ENCODE assay signal across 8 mouse cellular contexts in the genomic region with DNA sequence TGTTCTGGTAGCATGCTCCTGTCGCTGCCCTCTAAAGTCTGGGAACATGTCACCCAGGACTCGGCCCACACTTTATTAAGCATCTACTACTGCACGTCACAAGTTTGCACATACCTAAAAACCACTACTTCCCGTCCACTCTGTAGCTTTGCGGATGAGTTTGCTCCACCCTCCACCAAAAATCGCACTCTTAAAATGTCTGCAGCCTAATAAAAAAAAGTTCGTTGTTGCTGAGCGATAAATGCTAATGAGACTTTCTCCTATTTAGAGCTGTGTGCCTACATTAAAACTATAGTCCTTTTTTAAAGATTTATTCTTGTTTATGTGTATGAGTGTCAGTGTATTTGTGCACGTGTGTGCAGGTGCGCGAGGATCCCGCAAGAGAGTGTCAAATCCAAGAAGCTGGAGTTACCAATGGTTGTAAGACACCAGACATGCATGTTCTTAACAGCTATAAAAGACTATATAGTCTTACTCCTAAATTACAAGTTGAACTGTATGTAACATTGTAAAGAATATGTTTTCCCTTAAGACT. TPM values are rescaled to one million over a fixed set of nuclear protein-coding genes. Genes with fewer than 3 reads are reported as not detected.
DNase-seq lines count a peak whose midpoint lies in the region; ATAC-seq and TF ChIP-seq lines count a peak whose summit lies in the region.

No protein-coding gene starts in this region.

- peak overlapping the region; percentile 84 for H3K9ac ChIP-seq in lung, embryonic 14.5 days
- peak overlapping the region; percentile 89 for H3K9ac ChIP-seq in intestine, postnatal 0 days (ENCODE audit: low read depth, low read length)
- peak overlapping the region; percentile 89 for H3K9ac ChIP-seq in neural tube, embryonic 13.5 days

- TF ChIP-seq CTCF in lung, embryonic 14.5 days (IDR thresholded peaks at IDR 0.05; ENCODE audit: low read depth) = no peak
- TF ChIP-seq CTCF in intestine, postnatal 0 days (IDR thresholded peaks at IDR 0.05; ENCODE audit: low read depth) = no peak

- H3K27ac ChIP-seq in lung, embryonic 14.5 days (ENCODE audit: low read depth) = peak overlapping the region; percentile 73; the same call in 1 of the 2 replicates
- peak overlapping the region; percentile 90 for H3K27ac ChIP-seq in embryonic facial prominence, embryonic 10.5 days (replicated peaks)
- peak overlapping the region; percentile 58; the same call in 1 of the 2 replicates for H3K27ac ChIP-seq in intestine, postnatal 0 days (ENCODE audit: low read depth, low read length)
- peak overlapping the region; percentile 46 for H3K27ac ChIP-seq in neural tube, embryonic 13.5 days (replicated peaks)

- WGBS in lung, embryonic 14.5 days = 33% methylated on average over 12 of the region's 12 CpGs
- WGBS in embryonic facial prominence, embryonic 10.5 days = 55% methylated on average over 12 of the region's 12 CpGs
- WGBS in intestine, postnatal 0 days = 37% methylated on average over 12 of the region's 12 CpGs
- 48% methylated on average over 12 of the region's 12 CpGs for WGBS in neural tube, embryonic 13.5 days

- peaks cover 9% of the 10 kb centered on the region for H3K36me3 ChIP-seq in lung, embryonic 14.5 days (ENCODE audit: insufficient read depth)
- peaks cover 13% of the 10 kb centered on the region for H3K36me3 ChIP-seq in embryonic facial prominence, embryonic 10.5 days (replicated peaks)
- H3K36me3 ChIP-seq in intestine, postnatal 0 days (ENCODE audit: control insufficient read depth, insufficient read depth) = peaks cover 6% of the 10 kb centered on the region; the same call in 1 of the 2 replicates
- H3K36me3 ChIP-seq in neural tube, embryonic 13.5 days = peaks cover 6% of the 10 kb centered on the region; the same call in 1 of the 2 replicates

- DNase-seq in lung, embryonic 14.5 days = no peak
- DNase-seq in lung, postnatal 10 days = no peak
- DNase-seq in embryonic facial prominence, embryonic 10.5 days (ENCODE audit: low spot score) = no peak
- DNase-seq in thymus, postnatal 36 days = no peak
- DNase-seq in left cerebral cortex, adult 11 months (ENCODE audit: low spot score) = no peak
- no peak for DNase-seq in Muller cell, postnatal 12 days (ENCODE audit: inconsistent ontology term)

- H3K4me3 ChIP-seq in lung, embryonic 14.5 days (ENCODE audit: low read depth, low read length) = peak overlapping the region; percentile 95
- H3K4me3 ChIP-seq in embryonic facial prominence, embryonic 10.5 days = peak overlapping the region; percentile 89
- peak overlapping the region; percentile 97 for H3K4me3 ChIP-seq in intestine, postnatal 0 days (ENCODE audit: low read depth, low read length)
- H3K4me3 ChIP-seq in neural tube, embryonic 13.5 days = peak overlapping the region; percentile 85

- no peaks in the 10 kb centered on the region for H3K27me3 ChIP-seq in lung, embryonic 14.5 days (ENCODE audit: insufficient read depth, low read length)
- H3K27me3 ChIP-seq in embryonic facial prominence, embryonic 10.5 days (replicated peaks; ENCODE audit: low read depth, poor library complexity, severe bottlenecking) = no peaks in the 10 kb centered on the region
- H3K27me3 ChIP-seq in intestine, postnatal 0 days (replicated peaks; ENCODE audit: control insufficient read depth, insufficient read depth, low read length) = no peaks in the 10 kb centered on the region
- H3K27me3 ChIP-seq in neural tube, embryonic 13.5 days = no peaks in the 10 kb centered on the region

- peak overlapping the region; percentile 78 for H3K4me2 ChIP-seq in lung, embryonic 14.5 days
- peak overlapping the region; percentile 87 for H3K4me2 ChIP-seq in intestine, postnatal 0 days (replicated peaks; ENCODE audit: low read depth)
- H3K4me2 ChIP-seq in neural tube, embryonic 13.5 days = peak overlapping the region; percentile 64

- peak; percentile 47 for ATAC-seq in lung, embryonic 14.5 days (ENCODE audit: insufficient read depth)
- no peak for ATAC-seq in intestine, postnatal 0 days
- ATAC-seq in neural tube, embryonic 13.5 days (ENCODE audit: low read depth) = no peak

- no peaks in the 10 kb centered on the region for H3K9me3 ChIP-seq in lung, embryonic 14.5 days (ENCODE audit: low read depth, low read length)
- H3K9me3 ChIP-seq in embryonic facial prominence, embryonic 10.5 days = no peaks in the 10 kb centered on the region
- H3K9me3 ChIP-seq in intestine, postnatal 0 days (ENCODE audit: control insufficient read depth) = no peaks in the 10 kb centered on the region
- no peaks in the 10 kb centered on the region for H3K9me3 ChIP-seq in neural tube, embryonic 13.5 days

- H3K4me1 ChIP-seq in lung, embryonic 14.5 days (ENCODE audit: insufficient read depth) = no peaks in the 10 kb centered on the region
- peaks cover 16% of the 10 kb centered on the region for H3K4me1 ChIP-seq in embryonic facial prominence, embryonic 10.5 days
- no peaks in the 10 kb centered on the region; the same call in 1 of the 2 replicates for H3K4me1 ChIP-seq in intestine, postnatal 0 days (replicated peaks; ENCODE audit: control insufficient read depth, insufficient read depth, low read length)
- H3K4me1 ChIP-seq in neural tube, embryonic 13.5 days (replicated peaks) = peaks cover 14% of the 10 kb centered on the region; the same call in 1 of the 2 replicates

RNA-seq across cellular contexts. Expression of a gene that starts 0.7 kb away (rescaled TPM):
- 48.8 and 51.4 TPM in 2 replicates for polyA plus RNA-seq in lung, embryonic 14.5 days (2014; fragmentation: Nextera tagmentation; extraction: Ambion mirVana)
- polyA plus RNA-seq in embryonic facial prominence, embryonic 10.5 days (2016; fragmentation: Nextera tagmentation; extraction: Ambion mirVana) = 21.0 and 22.9 TPM in 2 replicates
- polyA plus RNA-seq in intestine, postnatal 0 days (2015; fragmentation: Nextera tagmentation; extraction: Ambion mirVana) = 19.4 and 23.0 TPM in 2 replicates
- polyA plus RNA-seq in neural tube, embryonic 13.5 days (2015; fragmentation: Nextera tagmentation; extraction: Ambion mirVana) = 23.5 and 26.6 TPM in 2 replicates

RNA-seq across cellular contexts. Expression of a gene that starts 0.9 kb away (rescaled TPM):
- 26.9 and 27.1 TPM in 2 replicates for polyA plus RNA-seq in lung, embryonic 14.5 days (2014; fragmentation: Nextera tagmentation; extraction: Ambion mirVana)
- polyA plus RNA-seq in embryonic facial prominence, embryonic 10.5 days (2016; fragmentation: Nextera tagmentation; extraction: Ambion mirVana) = 22.9 and 26.8 TPM in 2 replicates
- 26.5 and 32.4 TPM in 2 replicates for polyA plus RNA-seq in intestine, postnatal 0 days (2015; fragmentation: Nextera tagmentation; extraction: Ambion mirVana)
- polyA plus RNA-seq in neural tube, embryonic 13.5 days (2015; fragmentation: Nextera tagmentation; extraction: Ambion mirVana) = 16.2 and 18.4 TPM in 2 replicates

RNA-seq across cellular contexts. Expression of a gene that starts 40.4 kb away (rescaled TPM):
- 470 and 474 TPM in 2 replicates for polyA plus RNA-seq in lung, embryonic 14.5 days (2014; fragmentation: Nextera tagmentation; extraction: Ambion mirVana)
- polyA plus RNA-seq in embryonic facial prominence, embryonic 10.5 days (2016; fragmentation: Nextera tagmentation; extraction: Ambion mirVana) = 397 and 400 TPM in 2 replicates
- polyA plus RNA-seq in intestine, postnatal 0 days (2015; fragmentation: Nextera tagmentation; extraction: Ambion mirVana) = 1,127 and 1,178 TPM in 2 replicates
- 521 and 534 TPM in 2 replicates for polyA plus RNA-seq in neural tube, embryonic 13.5 days (2015; fragmentation: Nextera tagmentation; extraction: Ambion mirVana)
